Comparison of ENCODE assay signal across 26 mouse cellular contexts in genomic region chr5:99958666-99959065, GRCm38 (mm10). TPM values are rescaled to one million over a fixed set of nuclear protein-coding genes. Genes with fewer than 3 reads are reported as not detected.
"Had no signal": no experiment of that assay in that cellular context is flagged by ENCODE, and none has a peak within 500 bp of the region (broad histone marks: within the 10 kb centered on the region; RNA-seq: fewer than 3 reads in every experiment).

No protein-coding gene starts in this region.

- H3K4me3 ChIP-seq: layer of hippocampus, adult 2 months; left cerebral cortex, adult 2 months; limb, embryonic 12.5 days; limb, embryonic 15.5 days; megakaryocyte, embryonic 14.5 days; midbrain, embryonic 10.5 days; midbrain, embryonic 13.5 days; myocyte; neural tube, embryonic 13.5 days; stomach, embryonic 15.5 days had no signal

- DNase-seq: kidney, adult 18-20 months; kidney, postnatal 14 days; layer of hippocampus, adult 9-11 months; layer of hippocampus, postnatal 36 days; left cerebral cortex, postnatal 4 days; liver, postnatal 0 days; right cerebral cortex, postnatal 25 days; spleen, adult 18-20 months; thymus, postnatal 36 days had no signal

- H3K4me2 ChIP-seq: limb, embryonic 12.5 days; limb, embryonic 15.5 days; liver, embryonic 11.5 days; midbrain, embryonic 13.5 days; neural tube, embryonic 13.5 days; stomach, embryonic 15.5 days had no signal

- H3K27ac ChIP-seq: layer of hippocampus, adult 2 months; left cerebral cortex, adult 2 months; limb, embryonic 12.5 days; limb, embryonic 15.5 days; liver, embryonic 14.5 days; midbrain, embryonic 10.5 days; midbrain, embryonic 13.5 days; neural tube, embryonic 13.5 days; stomach, embryonic 15.5 days had no signal

- H3K27me3 ChIP-seq: limb, embryonic 12.5 days; limb, embryonic 15.5 days; megakaryocyte, embryonic 14.5 days; midbrain, embryonic 13.5 days; neural tube, embryonic 13.5 days; stomach, embryonic 15.5 days had no signal

- H3K4me1 ChIP-seq: limb, embryonic 12.5 days; limb, embryonic 15.5 days; stomach, embryonic 15.5 days had no signal

- H3K9ac ChIP-seq: limb, embryonic 12.5 days; limb, embryonic 15.5 days; liver, embryonic 14.5 days; liver, postnatal 0 days; midbrain, embryonic 13.5 days; neural tube, embryonic 13.5 days; stomach, embryonic 15.5 days had no signal

- H3K9me3 ChIP-seq: limb, embryonic 12.5 days; limb, embryonic 15.5 days; megakaryocyte, embryonic 14.5 days; midbrain, embryonic 10.5 days; midbrain, embryonic 13.5 days; neural tube, embryonic 13.5 days; stomach, embryonic 15.5 days had no signal

- ATAC-seq: intestine, embryonic 16.5 days; liver, postnatal 0 days; midbrain, embryonic 13.5 days; midbrain, embryonic 16.5 days had no signal

RNA-seq across cellular contexts. Expression of gene 4930524J08Rik, which starts 20.2 kb away (rescaled TPM):
- total RNA-seq: monocyte, adult 5-6 weeks; neutrophil, adult 5-6 weeks had no signal

RNA-seq across cellular contexts. Expression of gene Vamp9, which starts 52.6 kb away (rescaled TPM):
- total RNA-seq: left cerebral cortex, postnatal 4 days; monocyte, adult 5-6 weeks; neutrophil, adult 5-6 weeks had no signal
- polyA plus RNA-seq: large intestine, adult 2 months; limb, embryonic 12.5 days; liver, embryonic 11.5 days; liver, embryonic 14.5 days; liver, postnatal 0 days; myocyte had no signal
